Comparison of ENCODE assay signal across 11 mouse cellular contexts in the genomic region with DNA sequence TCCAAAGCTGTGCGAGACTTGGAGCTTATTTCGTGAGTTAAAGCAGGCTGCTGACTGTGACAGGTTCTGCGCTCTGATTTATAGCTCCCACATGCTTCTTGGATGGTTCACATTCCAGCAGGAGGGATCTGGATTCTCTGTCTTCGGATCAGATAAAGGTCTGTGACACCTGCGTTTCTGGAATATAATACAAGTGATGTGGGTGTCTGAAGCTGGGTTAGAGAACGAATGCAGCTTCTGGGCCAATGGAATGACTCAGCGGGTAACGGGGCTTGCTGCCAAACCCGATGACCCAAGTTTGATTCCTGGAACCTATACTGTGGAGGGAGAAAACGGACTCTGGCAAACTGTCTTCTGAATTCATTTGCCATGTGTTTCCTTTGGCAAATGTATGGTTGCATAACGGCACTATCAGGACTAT. TPM values are rescaled to one million over a fixed set of nuclear protein-coding genes. Genes with fewer than 3 reads are reported as not detected.
DNase-seq lines count a peak whose midpoint lies in the region; ATAC-seq and TF ChIP-seq lines count a peak whose summit lies in the region.
"Had no signal": no experiment of that assay in that cellular context is flagged by ENCODE, and none has a peak within 500 bp of the region (broad histone marks: within the 10 kb centered on the region; RNA-seq: fewer than 3 reads in every experiment).

No protein-coding gene starts in this region.

- H3K4me2 ChIP-seq in hindbrain, postnatal 0 days (ENCODE audit: low read depth, low read length), result no peak overlapping the region
- no peak overlapping the region for H3K4me2 ChIP-seq in hindbrain, embryonic 11.5 days (replicated peaks; ENCODE audit: low read depth, low read length)
- H3K4me2 ChIP-seq: hindbrain, embryonic 13.5 days; stomach, embryonic 15.5 days had no signal

- H3K9ac ChIP-seq in hindbrain, postnatal 0 days (replicated peaks; ENCODE audit: low read length), result no peak overlapping the region
- H3K9ac ChIP-seq in hindbrain, embryonic 11.5 days (ENCODE audit: low read depth, low read length), result no peak overlapping the region
- H3K9ac ChIP-seq: hindbrain, embryonic 13.5 days; stomach, embryonic 15.5 days had no signal

- H3K4me1 ChIP-seq in hindbrain, postnatal 0 days (ENCODE audit: insufficient read depth, low read length), result no peaks in the 10 kb centered on the region
- H3K4me1 ChIP-seq in hindbrain, embryonic 11.5 days (replicated peaks; ENCODE audit: control insufficient read depth, insufficient read depth, low read length), result no peaks in the 10 kb centered on the region
- H3K4me1 ChIP-seq in heart, embryonic 10.5 days, result no peaks in the 10 kb centered on the region
- H3K4me1 ChIP-seq: hindbrain, embryonic 13.5 days; stomach, embryonic 15.5 days had no signal

- no peaks in the 10 kb centered on the region for H3K27me3 ChIP-seq in hindbrain, postnatal 0 days (ENCODE audit: insufficient read depth, low read length)
- H3K27me3 ChIP-seq in hindbrain, embryonic 11.5 days (ENCODE audit: control insufficient read depth, insufficient read depth, low read length), result no peaks in the 10 kb centered on the region
- no peaks in the 10 kb centered on the region for H3K27me3 ChIP-seq in heart, embryonic 10.5 days (ENCODE audit: insufficient read depth, poor library complexity, severe bottlenecking)
- H3K27me3 ChIP-seq: hindbrain, embryonic 13.5 days; stomach, embryonic 15.5 days had no signal

- no peak overlapping the region for H3K27ac ChIP-seq in hindbrain, postnatal 0 days
- H3K27ac ChIP-seq in hindbrain, embryonic 11.5 days (ENCODE audit: low read depth, low read length), result no peak overlapping the region
- peak overlapping the region; percentile 40; the same call in 1 of the 2 replicates for H3K27ac ChIP-seq in gastrocnemius, adult 2 months
- no peak overlapping the region for H3K27ac ChIP-seq in heart, embryonic 10.5 days
- H3K27ac ChIP-seq: hindbrain, embryonic 13.5 days; stomach, embryonic 15.5 days had no signal

- 61% methylated on average over 11 of the region's 11 CpGs for WGBS in hindbrain, postnatal 0 days
- WGBS in hindbrain, embryonic 11.5 days, result 77% methylated on average over 11 of the region's 11 CpGs
- WGBS in heart, embryonic 10.5 days, result 57% methylated on average over 11 of the region's 11 CpGs

- H3K36me3 ChIP-seq in hindbrain, postnatal 0 days (ENCODE audit: insufficient read depth, low read length), result no peaks in the 10 kb centered on the region
- H3K36me3 ChIP-seq in hindbrain, embryonic 11.5 days (ENCODE audit: control insufficient read depth, insufficient read depth, low read length), result no peaks in the 10 kb centered on the region
- H3K36me3 ChIP-seq in heart, embryonic 10.5 days, result no peaks in the 10 kb centered on the region
- H3K36me3 ChIP-seq: hindbrain, embryonic 13.5 days; stomach, embryonic 15.5 days had no signal

- no peak for ATAC-seq in hindbrain, postnatal 0 days
- no peak for ATAC-seq in hindbrain, embryonic 11.5 days (ENCODE audit: low FRiP score)
- ATAC-seq: forebrain, embryonic 16.5 days had no signal

- DNase-seq in hindbrain, postnatal 0 days (ENCODE audit: low spot score), result peak; percentile 41
- DNase-seq in hindbrain, embryonic 11.5 days (ENCODE audit: low spot score), result no peak
- DNase-seq in 416B (ENCODE audit: low read depth), result peak; percentile 68
- DNase-seq in cerebellum, adult 11-12 months, result peak; percentile 55
- peak; percentile 40 for DNase-seq in gastrocnemius, adult 2 months
- no peak for DNase-seq in left cerebral cortex, adult 11 months (ENCODE audit: low spot score)
- DNase-seq in heart, embryonic 10.5 days (ENCODE audit: low spot score), result no peak
- no peak for DNase-seq in right cerebral cortex, postnatal 14 days

- H3K9me3 ChIP-seq in hindbrain, postnatal 0 days (ENCODE audit: low read length), result no peaks in the 10 kb centered on the region
- no peaks in the 10 kb centered on the region for H3K9me3 ChIP-seq in hindbrain, embryonic 11.5 days (ENCODE audit: control insufficient read depth, low read length)
- no peaks in the 10 kb centered on the region for H3K9me3 ChIP-seq in heart, embryonic 10.5 days
- H3K9me3 ChIP-seq: hindbrain, embryonic 13.5 days; stomach, embryonic 15.5 days had no signal

- intact Hi-C loops in gastrocnemius, adult 2 months (cut with DNase I), result no loop called here

- no peak overlapping the region for H3K4me3 ChIP-seq in hindbrain, postnatal 0 days (ENCODE audit: low read length)
- no peak overlapping the region for H3K4me3 ChIP-seq in hindbrain, embryonic 11.5 days (ENCODE audit: low read depth, low read length)
- no peak overlapping the region for H3K4me3 ChIP-seq in gastrocnemius, adult 2 months
- no peak overlapping the region for H3K4me3 ChIP-seq in heart, embryonic 10.5 days
- H3K4me3 ChIP-seq: hindbrain, embryonic 13.5 days; stomach, embryonic 15.5 days had no signal

- no peak for TF ChIP-seq CTCF in hindbrain, postnatal 0 days (IDR thresholded peaks at IDR 0.05; ENCODE audit: low read depth)
- TF ChIP-seq CTCF in gastrocnemius, adult 2 months (IDR thresholded peaks at IDR 0.05), result no peak

RNA-seq across cellular contexts. Expression of a gene that starts 46.2 kb away (rescaled TPM):
- 51.7 and 53.4 TPM in 2 replicates for total RNA-seq in hindbrain, postnatal 0 days (2014; rRNA removed)
- polyA plus RNA-seq in hindbrain, postnatal 0 days (2015; fragmentation: Nextera tagmentation; extraction: Ambion mirVana), result 18.5 and 19.7 TPM in 2 replicates
- polyA plus RNA-seq in hindbrain, embryonic 11.5 days (2014; fragmentation: Nextera tagmentation; extraction: Ambion mirVana), result 29.8 and 31.0 TPM in 2 replicates
- total RNA-seq in gastrocnemius, adult 2 months (2021), result 10 to 100 TPM; 52.2 to 85.3 TPM
- 88.2 and 111 TPM in 2 replicates for polyA plus RNA-seq in heart, embryonic 10.5 days (2016; fragmentation: Nextera tagmentation; extraction: Ambion mirVana)

Comparison
In these comparisons a context has a peak if more than half of its experiments do, and no peak if none do; other contexts are left out.
1. DNase-seq: peak in hindbrain, postnatal 0 days (single experiment), 416B (single experiment), cerebellum, adult 11-12 months (single experiment) and gastrocnemius, adult 2 months (single experiment); none in hindbrain, embryonic 11.5 days (single experiment), left cerebral cortex, adult 11 months (single experiment), heart, embryonic 10.5 days (single experiment) and right cerebral cortex, postnatal 14 days (single experiment).